Mouse (Mus musculus) spleen, adult 18-20 months (tissue): Measurements from ENCODE around the gene Glycam1.
"Not testable (repeated sequence)": the region's sequence is repeated elsewhere in the genome, so short reads cannot be mapped to it uniquely, and the experiment has no call there.

Experiments
- DNase-seq, 2 experiments: peaks; one replicate each; pipeline ENCODE4 v3.0.0; 2022; ENCODE audit warnings: mixed read lengths in 2 of 2

The Glycam1 gene

DNA sequence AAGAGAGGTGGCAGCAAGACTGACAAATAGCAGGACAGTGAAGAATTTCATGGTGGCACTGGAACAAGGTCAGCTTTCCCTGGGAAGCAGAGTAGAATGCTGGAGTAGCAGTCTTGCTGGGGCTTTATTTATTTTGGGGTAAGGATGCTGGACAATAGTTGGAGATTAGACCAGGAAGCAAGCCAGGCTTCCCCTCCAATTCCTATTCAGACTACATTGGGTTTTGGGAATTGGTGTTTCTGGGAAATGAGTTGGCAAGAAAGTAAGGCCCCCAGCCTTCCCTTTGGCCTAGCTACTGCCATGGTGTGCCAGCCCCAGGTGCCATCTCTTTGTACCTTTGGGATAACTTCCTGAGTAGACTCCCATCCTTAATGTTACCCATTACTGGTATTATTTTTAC lies at the start of gene Glycam1:
Gene Glycam1, minus strand, starts transcription at position 101 of the 400 bp plus-strand sequence.
- no peak for DNase-seq

DNA sequence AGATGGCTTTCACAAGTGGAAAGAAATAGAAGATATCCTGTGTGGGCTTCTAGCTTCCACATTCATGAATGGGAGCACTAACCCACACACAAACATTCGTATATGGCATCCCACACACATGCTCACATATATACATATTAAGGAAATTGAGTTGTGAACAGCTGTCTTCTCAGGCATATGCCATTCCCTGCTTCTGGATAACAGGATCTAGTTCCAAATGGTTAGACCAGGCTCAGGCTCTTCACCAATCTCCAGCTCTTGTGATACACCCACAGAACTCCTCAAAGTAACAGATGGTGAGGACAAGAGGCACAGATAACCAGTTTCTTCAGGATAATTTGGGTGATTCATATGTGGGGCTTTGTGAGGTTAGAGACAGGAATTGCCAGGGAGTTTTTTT lies 39.6 kb upstream of the Glycam1 start:
- no peak for DNase-seq

DNA sequence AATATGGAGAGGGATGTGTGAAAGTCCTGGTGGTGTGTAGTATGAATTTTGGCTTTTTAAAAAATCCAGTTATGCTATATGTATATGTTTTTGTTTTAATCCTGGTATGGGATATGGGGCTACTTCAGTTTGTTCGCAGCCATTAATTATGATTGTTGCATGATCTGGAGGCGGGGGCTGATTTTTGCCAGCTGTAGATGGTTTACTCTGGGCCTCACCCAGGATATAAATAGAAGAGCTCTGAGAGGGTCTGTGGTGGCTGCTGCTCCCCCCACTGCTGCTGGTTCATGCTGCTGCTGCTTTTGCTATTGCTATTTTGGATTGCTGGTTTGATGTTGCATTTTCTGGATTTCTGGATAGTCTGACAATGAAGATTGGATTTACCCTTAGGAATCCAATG lies 25.9 kb upstream of the Glycam1 start:
- DNase-seq, result no peak

DNA sequence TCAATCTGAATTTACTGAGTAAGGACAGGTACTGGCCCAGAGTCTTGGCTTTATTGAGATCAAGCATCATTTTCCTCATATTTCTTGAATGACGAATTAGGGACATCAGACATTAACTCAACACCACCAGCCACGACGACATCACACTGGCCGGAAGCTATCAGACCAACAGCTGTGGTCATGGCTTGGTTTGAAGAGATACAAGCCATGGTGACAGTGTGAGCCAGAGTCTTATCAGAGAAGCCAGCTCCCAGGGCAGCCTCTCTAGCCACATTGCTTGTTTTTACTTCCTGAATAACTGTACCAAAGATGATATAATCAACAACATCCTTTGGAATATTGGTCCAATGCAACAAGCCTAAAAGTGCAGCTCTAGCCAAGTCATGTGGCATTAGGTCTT lies 22.9 kb upstream of the Glycam1 start:
- DNase-seq, result not testable (repeated sequence)

DNA sequence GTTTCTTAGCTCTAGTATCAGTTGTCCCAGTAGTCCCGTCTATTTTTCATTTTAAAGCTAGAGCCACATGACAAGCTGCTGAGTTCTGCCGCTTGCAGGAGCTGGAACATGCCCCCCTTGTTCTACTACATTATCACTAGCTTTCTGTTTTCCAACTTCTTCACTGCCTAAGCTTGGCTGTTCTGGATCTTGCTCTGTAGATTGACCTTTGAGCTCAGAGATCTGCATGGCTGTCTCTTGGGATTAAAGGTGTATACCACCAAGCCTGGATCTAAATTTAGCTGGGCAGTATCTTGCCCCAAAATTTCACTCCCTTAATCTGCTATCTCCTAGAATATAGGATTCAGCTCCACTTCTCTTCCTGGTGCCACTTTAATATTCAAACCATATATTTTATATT lies 21.0 kb upstream of the Glycam1 start:
- no peak for DNase-seq

DNA sequence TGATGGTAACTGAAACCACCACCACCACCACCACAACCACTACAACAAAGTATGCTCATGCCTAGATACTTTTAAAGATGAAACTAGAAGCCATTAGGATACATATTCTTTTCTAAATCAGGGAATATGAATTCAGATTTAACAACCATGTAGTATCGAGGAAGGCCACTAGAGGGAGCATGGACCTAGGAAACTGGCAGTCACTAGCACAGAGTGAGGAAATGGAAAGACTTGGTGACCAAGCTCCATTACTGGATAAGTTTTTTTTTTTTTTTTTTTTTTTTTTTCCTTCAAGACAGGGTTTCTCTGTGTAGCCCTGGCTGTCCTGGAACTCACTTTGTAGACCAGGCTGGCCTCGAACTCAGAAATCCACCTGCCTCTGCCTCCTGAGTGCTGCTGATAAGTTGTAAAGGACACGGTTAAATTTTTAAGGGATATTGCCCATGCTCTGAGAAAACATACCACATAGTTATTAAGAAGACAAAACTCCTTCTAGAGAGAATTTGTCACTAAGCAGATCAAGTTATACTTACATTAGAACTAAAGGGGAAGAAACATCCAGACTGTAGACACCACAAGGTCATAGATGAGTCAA lies 12.7 kb downstream of the Glycam1 start:
- peak in 1 of 2 experiments; percentile 27 for DNase-seq

DNA sequence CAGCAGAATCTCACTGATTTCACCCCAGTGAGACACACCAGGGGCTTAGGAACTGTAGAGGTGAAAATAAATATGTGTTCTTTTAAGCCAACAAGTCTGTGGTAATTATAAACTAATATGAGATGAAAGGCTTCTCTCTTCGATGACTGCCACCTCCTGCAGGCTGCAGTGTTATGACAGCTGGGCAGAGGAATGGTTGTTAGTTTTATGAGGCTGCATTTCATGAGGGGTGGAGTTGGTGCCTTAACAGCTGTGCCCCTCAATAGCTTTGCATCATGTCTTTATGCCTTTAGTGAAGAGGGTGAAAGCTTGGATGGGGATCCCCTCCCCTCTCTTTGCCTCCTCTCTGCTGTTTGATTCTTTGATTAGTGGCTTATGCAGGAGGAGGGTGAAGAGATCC lies 13.8 kb downstream of the Glycam1 start:
- DNase-seq, result no peak

DNA sequence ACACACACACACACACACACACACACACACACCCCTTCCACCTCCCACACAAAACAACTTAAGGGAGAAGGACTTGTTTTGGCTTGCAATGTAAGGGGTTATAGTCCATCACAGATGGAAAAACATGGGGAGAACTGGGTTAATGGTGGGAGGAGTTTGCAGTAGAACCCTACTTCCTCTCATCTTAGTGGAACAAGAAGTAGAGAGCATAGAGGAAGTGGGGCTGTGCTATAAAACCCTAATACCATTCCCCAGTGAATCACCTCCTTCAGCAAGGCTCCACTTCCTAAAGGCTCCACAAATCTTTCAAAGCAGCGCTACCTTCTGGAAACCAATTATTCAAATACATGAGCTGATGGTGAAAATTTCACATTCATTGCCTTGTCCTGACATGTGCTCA lies 15.4 kb downstream of the Glycam1 start:
- no peak for DNase-seq

DNA sequence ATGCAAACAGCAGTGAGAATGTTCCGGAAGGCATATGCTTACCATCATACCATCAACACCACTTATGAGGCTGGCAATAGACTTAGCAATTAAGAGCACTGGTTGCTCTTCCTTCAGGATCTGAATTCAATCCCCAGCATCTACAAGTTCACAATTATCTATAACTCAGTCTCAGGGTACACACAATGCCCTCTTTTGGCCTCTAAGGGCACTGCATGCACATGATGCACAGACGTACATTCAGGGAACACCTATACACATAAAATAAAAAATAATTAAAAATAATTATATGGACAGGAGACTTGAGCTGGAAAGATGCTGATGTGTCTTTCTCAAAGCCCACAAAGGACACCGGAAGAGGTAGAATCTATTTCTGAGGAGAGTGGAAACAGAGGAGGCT lies 16.9 kb downstream of the Glycam1 start:
- no peak for DNase-seq

DNA sequence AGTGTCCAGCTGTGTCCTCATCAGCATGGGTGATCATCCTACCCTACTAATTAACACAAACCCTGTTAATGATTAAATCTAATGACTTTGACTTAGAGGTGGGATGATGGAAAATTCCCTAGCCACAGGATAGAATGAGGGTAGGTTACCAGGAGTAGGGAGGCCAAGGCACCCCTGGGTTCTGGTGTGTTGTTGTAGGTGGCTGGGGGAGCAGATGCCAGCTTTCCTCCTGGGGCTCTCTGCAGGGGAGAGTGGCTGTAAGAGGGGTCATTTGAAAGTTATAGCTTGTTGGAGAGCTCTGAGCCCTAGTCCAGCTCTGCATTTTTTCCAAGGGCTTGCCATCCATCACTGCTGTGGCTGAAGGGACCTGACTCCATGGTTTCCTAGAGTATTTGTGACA lies 22.4 kb downstream of the Glycam1 start:
- no peak for DNase-seq

DNA sequence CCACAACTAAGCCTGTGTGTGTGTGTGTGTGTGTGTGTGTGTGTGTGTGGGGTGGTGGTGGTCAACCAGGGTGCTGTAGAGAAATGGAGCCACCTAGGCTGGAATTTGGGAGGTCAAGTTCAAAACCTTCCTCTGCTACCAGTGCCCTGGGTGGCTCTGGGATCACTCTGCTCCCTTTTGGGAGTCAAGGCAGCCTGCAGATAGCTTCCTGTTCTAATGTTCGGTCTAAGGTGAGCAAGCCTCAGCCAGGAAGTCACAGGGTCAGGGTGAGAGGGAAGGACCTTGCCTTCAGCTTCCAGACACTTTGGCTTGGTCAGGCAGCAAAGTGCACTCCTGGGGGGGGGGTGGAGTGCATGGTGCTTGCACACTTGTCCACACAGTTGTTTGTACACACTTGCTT lies 24.2 kb downstream of the Glycam1 start:
- no peak for DNase-seq

DNA sequence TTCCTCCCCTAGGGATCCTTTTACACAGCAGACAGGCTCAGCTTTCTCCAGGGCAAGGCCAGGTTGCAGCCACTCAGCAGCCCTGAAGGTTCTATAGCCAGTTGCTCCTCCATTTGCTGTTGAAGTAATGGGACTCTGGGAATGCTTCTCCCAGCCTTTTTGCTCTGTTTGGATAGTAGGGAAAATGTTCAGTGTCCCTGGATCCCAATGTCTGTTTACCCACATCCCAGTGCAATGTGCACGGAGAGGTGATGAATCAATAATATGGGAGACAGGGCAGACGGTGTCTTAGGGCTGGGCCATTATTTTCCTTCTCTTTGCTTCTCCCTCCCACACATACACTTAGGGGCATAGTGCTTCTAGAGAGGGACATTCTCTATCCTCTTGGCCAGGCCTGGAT lies 25.6 kb downstream of the Glycam1 start:
- DNase-seq, result no peak

DNA sequence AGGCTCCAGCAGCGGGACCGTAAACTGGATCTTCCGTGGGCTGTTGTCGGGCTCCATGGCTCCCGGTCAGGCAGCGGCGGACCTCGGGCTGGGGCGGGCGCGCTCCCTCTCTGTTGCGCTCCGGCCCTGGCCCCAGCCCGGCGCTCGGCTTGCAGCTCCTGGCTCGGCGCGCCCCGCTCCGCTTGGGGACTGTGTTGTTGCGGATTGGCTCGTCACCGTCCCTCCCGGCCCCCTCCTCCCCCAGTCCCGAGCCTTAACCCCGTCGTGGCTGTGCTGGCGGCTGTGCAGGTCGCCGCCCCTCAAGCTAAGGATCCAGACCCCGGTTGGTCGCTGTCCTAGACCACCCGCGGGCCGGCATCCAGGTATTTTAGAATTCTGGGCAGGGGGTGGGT lies 27.1 kb downstream of the Glycam1 start, which contains the start of gene Ppp1r1a:
Gene Ppp1r1a, minus strand, starts transcription at position 182 of the 392 bp plus-strand sequence.
- DNase-seq, result no peak

DNA sequence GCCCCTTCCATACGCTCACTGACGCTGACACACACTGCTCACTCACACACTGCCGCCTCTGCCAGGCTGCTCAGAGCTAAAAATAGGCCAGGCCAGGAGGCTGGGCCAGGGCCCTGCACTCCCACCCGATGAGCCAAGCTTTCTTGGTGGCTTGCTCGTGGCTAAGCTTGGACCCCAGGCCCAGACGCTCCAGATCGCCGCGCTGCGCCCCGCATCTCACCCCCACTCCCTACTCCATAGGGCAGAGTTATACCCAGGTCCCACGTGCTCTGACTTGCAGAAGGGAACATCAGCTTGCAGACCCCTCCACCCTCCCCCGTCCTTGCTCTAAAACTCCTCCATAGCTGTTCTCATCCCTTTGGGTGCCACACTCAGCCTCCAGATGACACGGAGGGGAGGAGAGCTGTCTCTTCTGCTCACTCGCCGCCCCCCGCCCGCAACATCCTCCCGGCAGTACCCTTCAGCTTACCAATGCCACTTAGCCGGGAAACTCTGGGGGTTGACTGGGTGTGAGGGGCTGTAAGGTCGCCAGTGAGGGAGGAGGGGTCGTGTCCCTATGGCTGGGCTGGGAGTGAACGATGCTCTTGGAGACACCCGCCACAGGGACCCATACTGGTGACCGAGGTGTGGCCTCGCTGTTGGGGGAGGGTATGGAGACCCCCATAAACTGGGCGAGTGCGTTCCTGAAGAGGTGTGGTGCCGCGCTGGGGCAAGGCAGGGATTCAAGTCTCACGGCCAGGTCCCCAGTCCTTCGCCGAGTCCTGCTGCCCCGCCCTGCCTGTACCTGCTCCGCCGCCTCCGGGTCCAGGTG lies 27.7 kb downstream of the Glycam1 start:
- no peak for DNase-seq

DNA sequence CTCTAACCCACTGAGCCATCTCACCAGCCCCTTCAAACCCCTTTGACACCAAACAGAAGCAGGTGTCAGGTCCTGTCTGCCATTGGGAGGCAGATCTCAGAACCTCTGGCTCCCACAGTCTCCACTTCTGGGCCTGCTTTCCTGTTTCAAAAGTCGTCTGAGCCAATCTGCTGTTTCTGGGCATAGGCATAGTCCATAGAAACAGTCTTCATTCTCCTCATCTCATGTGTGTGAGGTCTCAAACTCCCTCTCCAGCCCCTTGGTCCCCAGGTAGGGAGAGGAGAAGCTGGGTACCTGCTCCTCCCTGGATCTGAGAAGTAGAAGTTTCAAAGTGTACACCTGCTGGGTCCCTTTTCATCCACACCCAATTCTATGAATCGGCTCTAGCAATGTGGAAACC lies 28.4 kb downstream of the Glycam1 start:
- no peak for DNase-seq

DNA sequence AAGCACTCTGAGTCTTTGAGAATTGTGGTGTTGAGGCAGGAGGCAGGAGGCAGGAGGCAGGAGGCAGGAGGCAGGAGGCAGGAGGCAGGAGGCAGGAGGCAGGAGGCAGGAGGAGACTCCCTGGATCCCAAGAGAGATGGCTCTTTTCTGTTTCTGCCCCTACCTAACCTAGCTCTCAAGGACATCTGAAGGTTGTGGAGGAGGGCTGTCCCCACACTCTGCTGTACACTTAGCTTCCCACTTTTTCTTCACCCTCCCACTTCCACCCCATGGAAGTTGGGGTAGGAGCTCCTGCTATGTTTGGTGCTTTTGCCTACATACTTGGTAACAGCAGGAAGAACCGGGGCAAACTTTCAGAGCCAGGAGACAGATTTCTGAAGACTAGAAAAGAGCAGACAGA lies 29.1 kb downstream of the Glycam1 start:
- no peak for DNase-seq

DNA sequence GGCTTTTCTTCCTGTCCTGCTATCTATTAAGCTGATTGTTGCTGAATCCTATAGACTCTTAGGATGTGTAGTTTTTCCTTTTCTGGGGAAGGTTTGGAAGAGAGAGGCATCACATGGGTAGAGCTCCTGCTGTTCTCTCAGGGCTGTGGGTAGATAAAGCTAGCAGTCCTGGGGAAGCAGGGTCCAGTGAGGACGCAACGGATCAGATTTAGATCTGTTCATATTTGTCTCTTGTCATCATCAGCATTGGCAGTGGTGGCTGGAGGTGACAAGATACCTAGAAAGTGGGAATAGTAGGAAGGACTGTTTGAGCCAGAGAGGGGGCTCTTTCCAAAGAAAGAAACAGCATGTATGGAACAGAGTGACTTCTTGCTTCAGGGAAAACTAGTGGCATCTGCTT lies 29.9 kb downstream of the Glycam1 start:
- no peak for DNase-seq

DNA sequence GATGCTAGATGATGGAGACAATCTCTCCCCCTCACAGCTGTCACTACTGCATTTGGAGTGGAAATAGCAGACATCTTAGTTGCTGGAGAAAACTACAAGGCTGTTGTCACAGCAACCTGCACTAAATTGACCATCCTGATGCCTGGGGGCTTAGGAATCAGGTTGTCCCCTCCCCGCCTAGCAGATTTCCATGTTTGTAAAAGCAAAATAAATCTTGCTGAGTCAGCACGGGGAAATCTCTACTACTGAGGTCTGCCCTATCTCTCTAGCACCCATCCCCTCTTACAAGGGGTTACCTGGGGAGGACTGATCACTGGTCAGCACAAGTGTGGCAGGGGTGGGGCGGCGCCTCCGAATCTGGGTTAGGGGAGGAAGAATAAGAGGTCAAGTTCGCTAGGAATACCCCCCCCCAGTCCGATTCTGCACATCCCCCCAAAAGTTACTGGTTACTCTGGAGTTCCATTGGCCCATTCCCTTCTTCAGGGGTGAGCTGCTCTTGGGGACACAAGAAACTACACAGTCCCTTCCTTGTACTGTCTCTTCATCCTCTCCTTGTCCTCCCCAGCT lies 30.7 kb downstream of the Glycam1 start:
- DNase-seq, result no peak

DNA sequence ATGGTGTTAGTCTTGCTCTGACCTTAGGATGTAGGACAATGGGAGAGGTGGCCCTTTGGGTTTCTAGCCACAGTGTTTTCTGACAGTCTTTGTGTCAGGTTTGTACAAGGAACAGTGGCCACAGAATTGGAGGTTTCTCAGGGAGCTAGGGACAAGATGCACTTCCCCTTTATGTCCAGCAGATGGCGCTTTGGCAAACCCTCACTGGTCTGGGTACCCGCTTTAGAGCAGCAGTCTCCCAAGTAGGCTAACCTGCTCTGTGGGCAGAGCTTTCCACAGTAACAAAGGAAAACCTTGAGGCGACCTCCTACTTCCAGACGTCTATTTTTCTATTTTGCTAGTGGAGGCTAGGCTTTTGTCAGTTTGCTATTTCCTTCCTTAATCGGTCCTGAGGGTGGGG lies 34.5 kb downstream of the Glycam1 start:
- peak in 1 of 2 experiments; percentile 33 for DNase-seq

DNA sequence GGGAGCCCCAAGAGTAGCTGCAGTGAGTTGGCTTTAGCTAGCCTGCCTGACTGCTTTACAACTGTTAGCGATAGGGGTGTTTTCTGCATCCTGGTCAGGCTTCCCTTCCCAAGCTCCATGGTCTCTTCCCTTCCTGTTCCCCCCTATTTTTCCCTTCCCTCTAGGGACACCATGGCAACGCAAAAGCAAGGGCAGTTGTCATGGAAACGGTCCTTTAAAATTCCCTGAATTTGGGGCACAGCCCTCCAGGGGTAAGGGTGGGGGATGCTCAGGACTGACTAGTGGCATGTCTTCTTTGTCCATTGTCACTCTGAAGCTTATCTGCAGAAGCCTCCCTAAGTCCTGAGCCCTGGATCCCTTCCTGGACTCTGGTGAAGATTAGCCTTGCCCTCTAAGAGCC lies 41.7 kb downstream of the Glycam1 start:
- no peak for DNase-seq

DNA sequence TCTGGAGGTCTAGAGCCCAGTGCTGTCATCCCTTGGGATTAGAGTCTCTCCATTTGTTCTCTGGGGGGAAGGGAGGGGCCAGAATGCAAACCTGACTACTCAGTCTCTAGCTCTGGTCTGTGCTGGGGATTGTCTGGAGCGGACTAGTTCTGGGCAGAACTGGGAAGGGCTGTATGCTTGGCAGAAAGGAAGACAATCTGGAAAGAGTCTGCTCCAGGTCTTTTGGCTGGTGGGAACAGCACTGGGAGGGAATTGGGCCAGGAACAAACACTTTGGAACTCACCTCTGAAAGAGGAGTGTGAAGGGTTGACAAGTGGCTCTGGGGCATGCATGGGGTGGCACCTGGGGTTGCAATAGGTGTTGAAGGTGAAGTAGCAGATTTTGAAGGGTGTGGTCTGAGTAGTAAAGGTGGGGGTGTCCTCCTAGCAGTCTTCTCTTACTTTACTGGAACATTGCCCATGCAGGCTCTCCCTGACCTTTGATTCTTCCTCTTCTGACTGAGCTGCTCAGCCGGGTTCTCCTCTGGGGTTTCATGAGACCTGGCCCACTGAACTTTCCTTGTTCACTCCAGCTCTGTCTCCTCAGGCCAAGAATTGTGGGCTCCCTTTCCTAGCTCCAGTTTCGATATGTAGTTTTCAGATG lies 42.3 kb downstream of the Glycam1 start:
- no peak for DNase-seq

DNA sequence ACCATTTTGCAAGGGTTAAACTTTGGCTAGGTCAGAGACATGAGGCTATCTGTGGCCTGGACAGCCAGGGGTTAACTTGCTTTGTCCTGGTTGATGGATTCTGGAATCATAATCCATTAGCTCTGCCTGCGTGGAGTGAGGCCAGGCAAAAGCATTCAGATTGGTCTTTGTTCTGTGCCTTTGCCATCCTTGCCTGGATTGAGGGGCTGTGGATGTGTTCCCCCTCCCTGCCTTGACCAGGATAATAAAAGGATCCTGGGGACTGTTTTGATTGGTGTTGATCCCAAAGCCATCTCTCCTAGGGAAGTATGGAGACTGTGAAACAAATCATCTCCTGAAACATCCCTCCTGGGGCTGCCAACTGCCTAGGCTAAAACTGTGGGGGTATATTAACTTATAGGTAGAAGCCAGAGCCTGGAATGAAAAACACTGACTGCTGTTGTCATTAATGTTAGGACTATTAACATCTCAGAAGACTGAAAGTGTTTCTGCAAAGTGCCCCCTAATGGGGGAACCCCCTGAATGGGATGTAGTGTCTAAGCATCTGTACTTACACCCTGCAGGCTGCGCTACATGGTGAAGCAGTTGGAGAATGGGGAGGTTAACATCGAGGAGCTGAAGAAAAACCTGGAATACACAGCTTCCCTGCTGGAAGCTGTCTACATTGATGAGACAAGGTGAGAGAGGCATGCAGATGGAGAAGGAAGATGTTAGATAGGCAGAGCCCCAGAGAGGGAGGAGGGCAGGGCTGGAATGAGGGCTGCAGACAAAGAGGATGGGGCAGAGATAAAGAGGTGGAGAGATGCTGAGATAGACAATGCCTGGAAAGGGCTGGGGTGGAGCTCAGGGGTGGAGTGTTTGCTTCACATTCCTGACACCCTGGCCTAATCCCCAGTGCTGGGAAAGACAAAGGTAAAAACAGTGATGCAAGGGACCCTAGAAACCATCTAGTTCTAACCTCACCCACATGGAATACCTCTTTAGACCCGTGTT lies 45.2 kb downstream of the Glycam1 start:
- no peak for DNase-seq
